Mouse (Mus musculus): ENCODE measurements around the gene Fam129c. TPM values are rescaled to one million over a fixed set of nuclear protein-coding genes. Genes with fewer than 3 reads are reported as not detected.

Fam129c gene
- total and polyA plus RNA-seq, 2 experiments from 2014 or later = 4.7 to 5.3 TPM

- Histone ChIP-seq H3K36me3 (ENCODE audit: insufficient read depth, low read length) (peaks cover 61% of the 10 kb centered on the region), H3K4me3 (ENCODE audit: low read depth, low read length) (no peak overlapping the region), H3K9ac (replicated peaks; ENCODE audit: low read length, poor library complexity, severe bottlenecking) (no peak overlapping the region), H3K4me1 (ENCODE audit: insufficient read depth, low read length) (no peaks in the 10 kb centered on the region), H3K4me2 (ENCODE audit: low read depth, low read length, poor library complexity, severe bottlenecking) (no peak overlapping the region), H3K27me3 (ENCODE audit: insufficient read depth, low read length) (peaks cover 5% of the 10 kb centered on the region; the same call in 1 of the 2 replicates), H3K9me3 (ENCODE audit: low read length) (no peaks in the 10 kb centered on the region), H3K27ac (ENCODE audit: low read depth, low read length) (no peak overlapping the region)
- no peak for TF ChIP-seq CTCF (IDR thresholded peaks at IDR 0.05)
- ATAC-seq (ENCODE audit: low FRiP score) (peak; percentile 24; the same call in 1 of the 2 replicates), DNase-seq (ENCODE audit: low spot score) (no peak)
- WGBS = 7% methylated on average over 24 of the region's 24 CpGs
Measured at GRCm38 (mm10) chr8:71654600-71654999, 57.2 kb downstream of the Fam129c start.

Small RNAs within 50 kb of the gene (microRNA-seq; reads per million reads assigned to microRNA genes)
- 3.0 reads per million for gene Mir6769b (ENCODE audit: borderline number of aligned reads)

Other genes starting within 250 kb of the Fam129c start
- 131 and 140 TPM in 2 replicates for gene Use1, start 230.8 kb upstream of the Fam129c start, total RNA-seq (2014; rRNA removed)
- 132 and 136 TPM in 2 replicates for gene Use1, start 230.8 kb upstream of the Fam129c start, polyA plus RNA-seq (2015; fragmentation: Nextera tagmentation; extraction: Ambion mirVana)
- gene Ocel1, start 226.3 kb upstream of the Fam129c start, total RNA-seq (2014; rRNA removed) = 9.4 and 10.5 TPM in 2 replicates
- 5.4 and 5.5 TPM in 2 replicates for gene Ocel1, start 226.3 kb upstream of the Fam129c start, polyA plus RNA-seq (2015; fragmentation: Nextera tagmentation; extraction: Ambion mirVana)
- 95.6 and 106 TPM in 2 replicates for gene Nr2f6, start 215.7 kb upstream of the Fam129c start, total RNA-seq (2014; rRNA removed)
- gene Nr2f6, start 215.7 kb upstream of the Fam129c start, polyA plus RNA-seq (2015; fragmentation: Nextera tagmentation; extraction: Ambion mirVana) = 31.1 and 32.9 TPM in 2 replicates
- 3.0 and 4.4 TPM in 2 replicates for gene Ushbp1, start 201.8 kb upstream of the Fam129c start, total RNA-seq (2014; rRNA removed)
- 3.9 and 4.3 TPM in 2 replicates for gene Ushbp1, start 201.8 kb upstream of the Fam129c start, polyA plus RNA-seq (2015; fragmentation: Nextera tagmentation; extraction: Ambion mirVana)
- gene Babam1, start 200.8 kb upstream of the Fam129c start, total RNA-seq (2014; rRNA removed) = 78.1 and 124 TPM in 2 replicates
- gene Babam1, start 200.8 kb upstream of the Fam129c start, polyA plus RNA-seq (2015; fragmentation: Nextera tagmentation; extraction: Ambion mirVana) = 90.2 and 98.4 TPM in 2 replicates
- 1.2 and 2.2 TPM in 2 replicates for gene Ankle1, start 191.6 kb upstream of the Fam129c start, total RNA-seq (2014; rRNA removed)
- gene Ankle1, start 191.6 kb upstream of the Fam129c start, polyA plus RNA-seq (2015; fragmentation: Nextera tagmentation; extraction: Ambion mirVana) = 1.1 and 1.2 TPM in 2 replicates
- 289 and 323 TPM in 2 replicates for gene Abhd8, start 134.0 kb upstream of the Fam129c start, total RNA-seq (2014; rRNA removed)
- gene Abhd8, start 134.0 kb upstream of the Fam129c start, polyA plus RNA-seq (2015; fragmentation: Nextera tagmentation; extraction: Ambion mirVana) = 205 and 213 TPM in 2 replicates
- 105 and 119 TPM in 2 replicates for gene Mrpl34, start 132.7 kb upstream of the Fam129c start, total RNA-seq (2014; rRNA removed)
- 163 and 165 TPM in 2 replicates for gene Mrpl34, start 132.7 kb upstream of the Fam129c start, polyA plus RNA-seq (2015; fragmentation: Nextera tagmentation; extraction: Ambion mirVana)
- 187 and 211 TPM in 2 replicates for gene Dda1, start 128.4 kb upstream of the Fam129c start, total RNA-seq (2014; rRNA removed)
- 267 and 269 TPM in 2 replicates for gene Dda1, start 128.4 kb upstream of the Fam129c start, polyA plus RNA-seq (2015; fragmentation: Nextera tagmentation; extraction: Ambion mirVana)
- gene Ano8, start 111.7 kb upstream of the Fam129c start, total RNA-seq (2014; rRNA removed) = 81.6 and 82.2 TPM in 2 replicates
- 5.4 and 5.6 TPM in 2 replicates for gene Ano8, start 111.7 kb upstream of the Fam129c start, polyA plus RNA-seq (2015; fragmentation: Nextera tagmentation; extraction: Ambion mirVana)
- gene Gtpbp3, start 109.5 kb upstream of the Fam129c start, total RNA-seq (2014; rRNA removed) = 28.0 and 31.5 TPM in 2 replicates
- gene Gtpbp3, start 109.5 kb upstream of the Fam129c start, polyA plus RNA-seq (2015; fragmentation: Nextera tagmentation; extraction: Ambion mirVana) = 11.4 and 11.5 TPM in 2 replicates
- gene Plvap, start 85.9 kb upstream of the Fam129c start, total RNA-seq (2014; rRNA removed) = 4.8 and 7.6 TPM in 2 replicates
- gene Plvap, start 85.9 kb upstream of the Fam129c start, polyA plus RNA-seq (2015; fragmentation: Nextera tagmentation; extraction: Ambion mirVana) = 9.0 and 10.4 TPM in 2 replicates
- gene Ccdc194, start 71.9 kb upstream of the Fam129c start, total RNA-seq (2014; rRNA removed) = 0.27 TPM in 1 of 2 replicates, not detected in the other
- not detected in 2 replicates for gene Ccdc194, start 71.9 kb upstream of the Fam129c start, polyA plus RNA-seq (2015; fragmentation: Nextera tagmentation; extraction: Ambion mirVana)
- gene Bst2, start 60.2 kb upstream of the Fam129c start, total RNA-seq (2014; rRNA removed) = 12.6 and 15.3 TPM in 2 replicates
- 15.3 and 17.6 TPM in 2 replicates for gene Bst2, start 60.2 kb upstream of the Fam129c start, polyA plus RNA-seq (2015; fragmentation: Nextera tagmentation; extraction: Ambion mirVana)
- 77.4 and 79.2 TPM in 2 replicates for gene Mvb12a, start 54.7 kb upstream of the Fam129c start, total RNA-seq (2014; rRNA removed)
- 81.4 and 82.6 TPM in 2 replicates for gene Mvb12a, start 54.7 kb upstream of the Fam129c start, polyA plus RNA-seq (2015; fragmentation: Nextera tagmentation; extraction: Ambion mirVana)
- gene Tmem221, start 38.8 kb upstream of the Fam129c start, total RNA-seq (2014; rRNA removed) = 0.11 and 0.14 TPM in 2 replicates
- gene Tmem221, start 38.8 kb upstream of the Fam129c start, polyA plus RNA-seq (2015; fragmentation: Nextera tagmentation; extraction: Ambion mirVana) = 0.20 TPM in 1 of 2 replicates, not detected in the other
- gene Nxnl1, start 31.0 kb upstream of the Fam129c start, total RNA-seq (2014; rRNA removed) = 0.55 TPM in 1 of 2 replicates, not detected in the other
- 0.05 and 0.12 TPM in 2 replicates for gene Nxnl1, start 31.0 kb upstream of the Fam129c start, polyA plus RNA-seq (2015; fragmentation: Nextera tagmentation; extraction: Ambion mirVana)
- gene Slc27a1, start 28.8 kb upstream of the Fam129c start, total RNA-seq (2014; rRNA removed) = 150 and 160 TPM in 2 replicates
- 99.7 and 110 TPM in 2 replicates for gene Slc27a1, start 28.8 kb upstream of the Fam129c start, polyA plus RNA-seq (2015; fragmentation: Nextera tagmentation; extraction: Ambion mirVana)
- 333 and 399 TPM in 2 replicates for gene Pgls, start 5.5 kb upstream of the Fam129c start, total RNA-seq (2014; rRNA removed)
- 293 and 300 TPM in 2 replicates for gene Pgls, start 5.5 kb upstream of the Fam129c start, polyA plus RNA-seq (2015; fragmentation: Nextera tagmentation; extraction: Ambion mirVana)
- 104 and 106 TPM in 2 replicates for gene Colgalt1, start 13.3 kb downstream of the Fam129c start, total RNA-seq (2014; rRNA removed)
- gene Colgalt1, start 13.3 kb downstream of the Fam129c start, polyA plus RNA-seq (2015; fragmentation: Nextera tagmentation; extraction: Ambion mirVana) = 62.8 TPM in 2 replicates
- gene Unc13a, start 74.1 kb downstream of the Fam129c start, total RNA-seq (2014; rRNA removed) = 69.0 and 70.8 TPM in 2 replicates
- 14.5 and 16.2 TPM in 2 replicates for gene Unc13a, start 74.1 kb downstream of the Fam129c start, polyA plus RNA-seq (2015; fragmentation: Nextera tagmentation; extraction: Ambion mirVana)
- 9.0 and 12.3 TPM in 2 replicates for gene Jak3, start 78.6 kb downstream of the Fam129c start, total RNA-seq (2014; rRNA removed)
- gene Jak3, start 78.6 kb downstream of the Fam129c start, polyA plus RNA-seq (2015; fragmentation: Nextera tagmentation; extraction: Ambion mirVana) = 6.4 and 7.1 TPM in 2 replicates
- gene Insl3, start 91.6 kb downstream of the Fam129c start, total RNA-seq (2014; rRNA removed) = not detected in 2 replicates
- gene Insl3, start 91.6 kb downstream of the Fam129c start, polyA plus RNA-seq (2015; fragmentation: Nextera tagmentation; extraction: Ambion mirVana) = 1.2 and 2.1 TPM in 2 replicates
- 0.24 and 1.6 TPM in 2 replicates for gene B3gnt3, start 104.1 kb downstream of the Fam129c start, total RNA-seq (2014; rRNA removed)
- gene B3gnt3, start 104.1 kb downstream of the Fam129c start, polyA plus RNA-seq (2015; fragmentation: Nextera tagmentation; extraction: Ambion mirVana) = 0.31 and 0.50 TPM in 2 replicates
- 109 and 114 TPM in 2 replicates for gene Fcho1, start 128.1 kb downstream of the Fam129c start, total RNA-seq (2014; rRNA removed)
- 88.4 and 89.5 TPM in 2 replicates for gene Fcho1, start 128.1 kb downstream of the Fam129c start, polyA plus RNA-seq (2015; fragmentation: Nextera tagmentation; extraction: Ambion mirVana)